Mouse (Mus musculus): ENCODE measurements around the gene Gsto2. TPM values are rescaled to one million over a fixed set of nuclear protein-coding genes. Genes with fewer than 3 reads are reported as not detected.

Gsto2 gene
- total RNA-seq, 1 experiment from 2014 or later = not detected

Other genes starting within 250 kb of the Gsto2 start
- gene Col17a1, start 173.4 kb upstream of the Gsto2 start, total RNA-seq (2017) = 0.58 to 0.95 TPM in 2 of 3 replicates, not detected in the other
- 208 to 256 TPM (median 242 TPM) in 3 replicates for gene Sfr1, start 133.9 kb upstream of the Gsto2 start, total RNA-seq (2017)
- gene Gsto1, start 10.6 kb upstream of the Gsto2 start, total RNA-seq (2017) = 50.9 to 119 TPM (median 77.1 TPM) in 3 replicates
- gene Cfap43, start 53.8 kb downstream of the Gsto2 start, total RNA-seq (2017) = 0.19 to 1.3 TPM (median 0.19 TPM) in 3 replicates
- 27.6 to 28.1 TPM (median 28.1 TPM) in 3 replicates for gene Itprip, start 53.8 kb downstream of the Gsto2 start, total RNA-seq (2017)
- not detected in 3 replicates for gene Cfap58, start 72.1 kb downstream of the Gsto2 start, total RNA-seq (2017)